Mouse (Mus musculus) intestine, embryonic 16.5 days (tissue): Measurements from ENCODE around the gene Itgb3. TPM values are rescaled to one million over a fixed set of nuclear protein-coding genes. Genes with fewer than 3 reads are reported as not detected.
A peak's percentile ranks its signal among the peaks of the same experiment; 100 is the strongest.

Experiments used
- ATAC-seq: fragments of 200-750 bp; cut with Nextera tagmentation; 2 replicates; pipeline ENCODE4 v1.8.0; 2017; ENCODE audit warnings: moderate TSS enrichment, moderate library complexity
- H3K27ac ChIP-seq: fragments of 300-500 bp; sonication (generic); 2 replicates; pipeline ENCODE4 v1.5.1; 2014; ENCODE audit warnings: mild to moderate bottlenecking, low read length
- H3K27me3 ChIP-seq: fragments of 300-500 bp; sonication (generic); replicated peaks from 2 replicates; pipeline ENCODE4 v1.6.1; 2014; ENCODE audit warnings: low read length, control low read depth, mixed read lengths; ENCODE audit not compliant: control insufficient read depth, insufficient read depth
- H3K36me3 ChIP-seq: fragments of 300-500 bp; sonication (generic); 2 replicates; pipeline ENCODE4 v1.6.1; 2014; ENCODE audit warnings: low read length, control low read depth; ENCODE audit not compliant: control insufficient read depth, insufficient read depth
- H3K4me1 ChIP-seq: fragments of 300-500 bp; sonication (generic); 2 replicates; pipeline ENCODE4 v1.6.1; 2014; ENCODE audit warnings: low read length, control low read depth, mixed read lengths; ENCODE audit not compliant: control insufficient read depth, insufficient read depth
- H3K4me2 ChIP-seq: fragments of 300-500 bp; sonication (generic); 2 replicates; pipeline ENCODE4 v1.6.1; 2014; ENCODE audit warnings: low read depth, low read length, control low read depth
- H3K4me3 ChIP-seq: fragments of 300-500 bp; sonication (generic); 2 replicates; pipeline ENCODE4 v1.5.1; 2014; ENCODE audit warnings: mild to moderate bottlenecking, low read length
- H3K9ac ChIP-seq: fragments of 300-500 bp; sonication (generic); 2 replicates; pipeline ENCODE4 v1.6.1; 2014; ENCODE audit warnings: low read depth, low read length
- H3K9me3 ChIP-seq: fragments of 300-500 bp; sonication (generic); 2 replicates; pipeline ENCODE4 v1.6.1; 2016; ENCODE audit warnings: low read length, control low read depth; ENCODE audit not compliant: control insufficient read depth
- WGBS: fragments of 180-500 bp; shearing (Covaris S2); extraction: QIAGEN DNeasy Blood & Tissue Kit; methylation state at CpG from one replicate; pipeline ENCODE4 v1.1.7; 2014; 5-methylcytosine and 5-hydroxymethylcytosine counted together
- polyA plus RNA-seq: library from polyadenylated mRNA; unstranded; fragments of >200 nt; fragmentation: Nextera tagmentation; extraction: Ambion mirVana; gene quantifications from 2 replicates; pipeline ENCODE4 v1.2.1, GENCODE M21; 2015

The Itgb3 gene
- polyA plus RNA-seq, 1 experiment from 2014 or later, result 4.9 TPM

DNA sequence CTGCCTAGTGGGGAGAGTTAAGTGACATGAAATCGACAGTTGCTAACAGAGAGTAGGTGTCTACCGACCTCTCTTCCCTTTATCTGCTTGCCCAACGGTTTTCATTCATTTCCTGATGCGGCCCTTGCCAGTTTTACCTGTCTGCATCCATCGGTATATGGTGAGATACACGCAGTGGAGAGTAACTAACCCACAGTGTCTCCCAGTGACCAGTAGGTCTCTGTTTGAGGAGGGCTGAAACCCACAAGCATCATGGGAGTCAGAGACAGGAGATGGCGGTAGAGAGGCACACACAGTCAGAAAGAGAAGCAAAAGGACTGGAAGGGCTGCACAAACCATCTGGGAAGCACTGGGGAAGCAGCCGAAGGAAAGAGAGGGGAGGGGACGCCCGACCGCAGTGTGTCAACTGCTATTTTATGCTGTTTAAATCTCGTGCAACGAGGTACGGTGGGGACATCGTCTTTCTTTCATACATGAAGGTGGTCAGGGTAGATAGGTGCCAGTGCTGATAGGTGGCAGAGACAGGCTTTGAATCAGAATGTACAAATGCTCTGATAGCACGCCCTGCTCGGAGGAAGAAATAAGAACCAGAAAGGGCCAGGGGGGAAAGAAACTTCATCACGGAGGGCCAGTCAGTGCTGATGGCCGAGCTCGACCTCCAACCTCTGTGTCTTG lies 53.9 kb downstream of the Itgb3 start:
- Histone ChIP-seq H3K27ac (no peak overlapping the region), H3K4me3 (no peak overlapping the region), H3K36me3 (no peaks in the 10 kb centered on the region), H3K4me1 (peaks cover 4% of the 10 kb centered on the region; the same call in 1 of the 2 replicates), H3K9me3 (no peaks in the 10 kb centered on the region), H3K9ac (no peak overlapping the region), H3K4me2 (no peak overlapping the region), H3K27me3 (no peaks in the 10 kb centered on the region)
- no peak for ATAC-seq
- 73% methylated on average over 20 of the region's 20 CpGs for WGBS

DNA sequence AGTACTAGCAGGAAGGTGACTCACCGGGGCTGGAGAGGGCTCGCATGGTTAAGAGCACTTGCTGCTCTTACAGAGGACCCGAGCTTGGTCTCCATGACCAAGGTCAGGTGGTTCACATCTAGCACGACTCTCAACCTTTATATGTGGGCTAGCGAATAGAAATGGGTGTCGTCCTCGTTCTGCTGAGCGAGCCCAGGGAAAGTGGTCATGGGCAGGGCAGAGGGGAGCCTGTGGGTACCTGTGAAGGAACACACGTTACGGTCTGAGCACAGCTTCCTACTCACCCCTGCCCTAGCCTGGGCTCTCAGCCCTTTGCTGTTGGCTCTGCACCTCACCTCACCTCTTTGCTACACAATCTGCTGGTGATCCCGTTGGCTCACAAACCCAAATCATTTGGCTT lies 54.8 kb downstream of the Itgb3 start:
- H3K4me2 ChIP-seq, result no peak overlapping the region
- ATAC-seq, result no peak
- WGBS, result 93% methylated on average over 11 of the region's 11 CpGs
- no peaks in the 10 kb centered on the region for H3K9me3 ChIP-seq
- H3K4me1 ChIP-seq, result peaks cover 4% of the 10 kb centered on the region; the same call in 1 of the 2 replicates
- H3K9ac ChIP-seq, result no peak overlapping the region
- H3K36me3 ChIP-seq, result no peaks in the 10 kb centered on the region
- H3K27ac ChIP-seq, result no peak overlapping the region
- no peaks in the 10 kb centered on the region for H3K27me3 ChIP-seq
- H3K4me3 ChIP-seq, result no peak overlapping the region

DNA sequence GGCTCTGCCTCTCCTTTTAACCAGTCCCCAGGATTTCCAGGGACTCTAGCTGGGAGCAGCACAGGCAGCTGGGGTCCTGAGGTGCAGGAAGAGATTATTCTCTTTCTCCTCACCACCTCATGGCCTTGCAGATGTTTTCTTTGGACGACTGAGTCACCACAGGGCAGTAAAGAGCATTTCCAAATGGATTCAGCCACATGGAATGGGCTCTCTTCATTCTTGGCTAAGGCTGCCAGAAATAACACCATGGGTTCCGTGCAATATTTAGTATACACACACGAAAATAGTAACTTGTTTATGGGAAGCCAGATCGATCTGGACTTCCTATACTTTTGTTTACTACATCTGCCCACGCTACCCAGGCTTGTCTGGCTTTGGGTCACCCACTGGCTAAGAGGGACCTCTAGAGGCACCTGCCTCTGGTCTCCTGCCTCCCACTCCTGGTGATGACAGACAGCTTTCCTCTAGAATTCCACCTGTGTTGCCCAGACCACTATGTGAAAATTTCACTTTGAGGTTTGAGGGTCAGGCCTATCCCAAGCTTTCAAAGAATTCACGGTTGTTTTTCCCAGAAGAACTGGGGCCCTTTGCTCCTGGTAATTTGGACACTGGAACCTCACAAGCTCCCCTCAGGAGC lies 55.6 kb downstream of the Itgb3 start:
- 65% methylated on average over 6 of the region's 6 CpGs for WGBS
- Histone ChIP-seq H3K9ac (no peak overlapping the region), H3K4me2 (no peak overlapping the region), H3K4me1 (peaks cover 4% of the 10 kb centered on the region; the same call in 1 of the 2 replicates), H3K27ac (no peak overlapping the region), H3K9me3 (no peaks in the 10 kb centered on the region), H3K4me3 (no peak overlapping the region), H3K27me3 (no peaks in the 10 kb centered on the region), H3K36me3 (no peaks in the 10 kb centered on the region)
- no peak for ATAC-seq

DNA sequence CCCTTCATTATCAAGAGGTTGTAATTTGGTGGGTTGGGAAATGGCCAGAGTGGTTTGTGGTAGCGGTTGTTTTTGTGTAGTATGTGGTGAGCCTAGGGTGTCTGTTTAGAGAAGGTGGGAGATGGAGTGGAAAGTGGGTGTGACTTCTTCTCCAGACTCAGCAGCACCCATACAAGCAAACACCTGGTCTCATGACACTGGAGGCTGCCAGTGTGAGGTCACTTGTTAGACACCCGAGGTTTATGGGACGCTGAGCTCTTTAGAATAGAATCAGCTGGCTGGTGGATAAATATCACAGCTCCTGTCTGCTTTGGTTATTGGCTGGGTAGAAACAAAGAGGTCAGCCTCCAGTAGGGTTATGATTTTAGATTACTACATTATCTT lies 56.1 kb downstream of the Itgb3 start:
- Histone ChIP-seq H3K36me3 (no peaks in the 10 kb centered on the region), H3K4me2 (no peak overlapping the region), H3K9me3 (no peaks in the 10 kb centered on the region), H3K4me3 (no peak overlapping the region), H3K27me3 (no peaks in the 10 kb centered on the region), H3K27ac (no peak overlapping the region), H3K9ac (no peak overlapping the region), H3K4me1 (peaks cover 4% of the 10 kb centered on the region; the same call in 1 of the 2 replicates)
- WGBS, result 61% methylated on average over 3 of the region's 3 CpGs
- ATAC-seq, result no peak

DNA sequence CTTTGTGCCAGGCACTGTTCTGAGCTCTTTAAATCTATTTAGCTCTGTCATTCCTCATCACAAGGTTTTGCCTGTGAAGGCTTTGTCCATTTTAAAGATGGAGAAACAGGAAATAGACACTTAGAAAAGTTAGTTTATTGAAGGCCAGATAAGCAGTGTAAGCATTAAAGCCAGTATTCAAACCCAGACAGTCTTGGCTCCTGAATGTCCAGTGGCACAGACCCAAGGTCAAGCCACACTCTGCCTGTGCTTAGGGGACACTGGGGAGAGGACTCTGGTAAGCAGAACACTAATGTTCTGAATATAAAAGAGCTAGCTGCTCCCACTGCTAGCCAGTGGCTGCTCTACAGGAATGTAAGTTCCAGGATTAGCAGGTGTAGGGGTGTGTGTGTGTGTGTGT lies 56.6 kb downstream of the Itgb3 start:
- H3K27ac ChIP-seq, result no peak overlapping the region
- H3K9me3 ChIP-seq, result no peaks in the 10 kb centered on the region
- H3K4me2 ChIP-seq, result no peak overlapping the region
- no peak for ATAC-seq
- H3K27me3 ChIP-seq, result no peaks in the 10 kb centered on the region
- H3K4me3 ChIP-seq, result no peak overlapping the region
- H3K9ac ChIP-seq, result no peak overlapping the region
- no peaks in the 10 kb centered on the region for H3K36me3 ChIP-seq
- H3K4me1 ChIP-seq, result peaks cover 4% of the 10 kb centered on the region; the same call in 1 of the 2 replicates

DNA sequence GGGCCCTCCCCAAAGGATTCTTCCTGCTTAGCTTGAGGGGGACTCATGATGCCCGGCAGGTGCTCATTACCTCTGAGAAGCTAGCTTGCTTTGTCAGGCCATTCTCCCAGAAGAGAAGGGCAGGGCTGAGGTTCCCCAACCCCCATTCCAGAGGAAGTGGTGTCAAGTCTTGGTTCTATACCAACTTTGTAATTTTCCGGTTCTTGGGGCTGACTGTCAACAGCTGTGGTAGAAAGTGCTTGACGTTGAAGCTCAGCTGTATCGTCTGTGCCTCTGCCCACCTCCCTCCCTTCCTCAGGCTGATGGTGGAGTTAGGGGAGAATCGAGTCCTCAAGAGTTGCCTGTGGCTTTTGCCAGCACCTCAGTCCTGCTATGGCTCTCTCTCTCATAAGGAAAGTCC lies 59.6 kb downstream of the Itgb3 start:
- H3K4me2 ChIP-seq, result no peak overlapping the region
- no peaks in the 10 kb centered on the region for H3K36me3 ChIP-seq
- H3K4me3 ChIP-seq, result no peak overlapping the region
- no peaks in the 10 kb centered on the region for H3K9me3 ChIP-seq
- H3K9ac ChIP-seq, result no peak overlapping the region
- WGBS, result 60% methylated on average over 5 of the region's 5 CpGs
- no peak for ATAC-seq
- H3K27ac ChIP-seq, result no peak overlapping the region
- H3K4me1 ChIP-seq, result peaks cover 4% of the 10 kb centered on the region; the same call in 1 of the 2 replicates
- no peaks in the 10 kb centered on the region for H3K27me3 ChIP-seq

DNA sequence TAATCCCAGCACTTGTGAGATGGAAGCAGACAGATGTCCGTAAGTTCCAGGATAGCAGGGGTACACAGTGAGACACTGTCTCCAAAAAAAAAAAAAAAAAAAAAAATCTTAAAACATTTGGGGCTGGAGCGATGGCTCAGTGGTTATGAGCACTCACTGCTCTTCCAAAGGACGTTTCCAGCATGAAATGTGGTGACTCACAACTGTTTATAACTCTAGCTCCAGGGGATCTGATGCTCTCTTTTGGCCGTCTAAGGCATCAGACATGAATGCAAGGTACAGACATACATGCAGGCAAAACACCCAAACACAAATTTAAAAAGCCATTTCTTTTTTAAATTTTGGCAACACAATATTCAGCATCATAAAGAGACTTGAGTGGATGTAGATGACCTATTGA lies 65.6 kb downstream of the Itgb3 start:
- Histone ChIP-seq H3K9me3 (no peaks in the 10 kb centered on the region), H3K27me3 (no peaks in the 10 kb centered on the region), H3K9ac (no peak overlapping the region), H3K27ac (no peak overlapping the region), H3K4me3 (no peak overlapping the region), H3K36me3 (no peaks in the 10 kb centered on the region), H3K4me2 (no peak overlapping the region), H3K4me1 (no peaks in the 10 kb centered on the region)
- ATAC-seq, result no peak
- WGBS, result 57% methylated on average over 4 of the region's 4 CpGs

DNA sequence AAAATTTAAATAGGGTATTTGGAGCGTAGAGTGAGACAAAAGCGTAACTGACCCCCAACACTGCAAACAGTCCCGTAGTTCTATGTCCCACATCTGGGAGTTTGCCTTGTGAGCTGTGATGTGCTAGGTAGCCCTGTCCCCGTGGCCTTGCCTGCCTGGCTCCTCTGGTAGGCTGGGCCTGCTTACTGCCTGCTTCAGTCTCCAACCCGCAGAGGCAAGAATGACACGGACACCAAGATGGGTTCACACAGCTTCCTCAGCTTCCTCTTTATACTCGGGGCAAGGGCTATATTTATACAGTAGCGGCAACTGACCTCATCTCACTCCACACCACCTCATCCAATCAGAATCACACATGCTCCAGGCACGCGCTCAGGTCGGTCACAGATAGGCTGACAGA lies 67.0 kb downstream of the Itgb3 start:
- Histone ChIP-seq H3K4me2 (no peak overlapping the region), H3K36me3 (no peaks in the 10 kb centered on the region), H3K9me3 (no peaks in the 10 kb centered on the region), H3K4me1 (no peaks in the 10 kb centered on the region), H3K4me3 (no peak overlapping the region), H3K27ac (no peak overlapping the region), H3K27me3 (no peaks in the 10 kb centered on the region), H3K9ac (no peak overlapping the region)
- WGBS, result 92% methylated on average over 11 of the region's 11 CpGs
- no peak for ATAC-seq

DNA sequence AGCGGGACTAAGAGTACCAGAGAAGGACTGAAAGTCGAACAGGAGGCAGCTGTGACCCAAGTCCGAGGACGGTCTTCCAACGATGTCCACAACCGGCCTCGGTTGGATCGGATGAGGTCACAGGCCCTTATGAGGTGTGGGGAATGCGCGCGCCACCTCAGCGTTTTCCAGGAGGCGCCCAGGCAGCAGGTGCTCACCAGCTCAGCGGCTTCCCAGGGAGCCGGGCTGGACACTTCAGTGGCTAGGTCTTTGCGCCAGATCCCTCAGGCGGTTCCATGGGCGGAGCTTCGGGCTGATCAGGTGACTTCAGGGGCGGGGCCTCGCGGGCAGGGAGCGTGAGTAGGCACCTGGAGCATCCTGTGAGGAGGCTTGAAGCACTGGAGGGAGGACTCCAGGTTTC lies 77.7 kb downstream of the Itgb3 start, which contains the start of gene Gm11639:
Gm11639 (plus strand) TSS at position 160 of the 400 bp plus-strand sequence.
- peak; percentile 52; the same call in 1 of the 2 replicates for ATAC-seq
- Histone ChIP-seq H3K27ac (no peak within 1 kb of the TSS), H3K27me3 (no peaks in the 10 kb centered on the region), H3K36me3 (no peaks in the 10 kb centered on the region), H3K4me1 (no peaks in the 10 kb centered on the region), H3K9me3 (no peaks in the 10 kb centered on the region), H3K9ac (no peak within 1 kb of the TSS), H3K4me3 (0 out of 2 replicates have a peak within 1 kb of the TSS, but pooled peaks have one; percentile 2), H3K4me2 (peak within 1 kb of the TSS; percentile 13; the same call in 1 of the 2 replicates)
- 25% methylated on average over 23 of the region's 23 CpGs for WGBS
